ENCODE assay signal across 8 mouse cellular contexts in the genomic region with DNA sequence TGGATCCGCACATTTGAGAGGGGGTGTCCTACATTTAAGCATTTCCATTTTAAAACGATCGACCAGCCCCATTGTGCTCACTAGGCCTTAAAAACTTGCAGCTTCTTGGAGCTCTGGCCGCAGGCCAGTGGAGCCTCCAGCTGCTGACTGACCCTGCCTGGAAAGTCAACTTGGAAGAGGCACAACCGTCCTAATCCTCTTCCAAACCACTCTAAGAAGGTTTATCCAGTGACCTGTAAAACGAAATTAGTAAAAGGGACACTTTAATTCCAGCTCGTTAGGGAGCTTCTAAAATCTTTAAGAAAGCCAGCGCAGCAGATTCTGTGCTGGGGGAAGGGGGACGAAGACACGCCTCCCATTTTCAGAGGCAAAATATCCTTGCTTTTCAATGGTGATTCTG.
DNase-seq lines count a peak whose midpoint lies in the region; ATAC-seq and TF ChIP-seq lines count a peak whose summit lies in the region.

No protein-coding gene starts in this region.

- intact Hi-C loops in heart, postnatal 25 days (cut with DNase I): loop anchor here (5.0 kb wide), 1 partner anchor 44 kb away; no protein-coding TSS in a partner anchor

- no peaks in the 10 kb centered on the region for H3K27me3 ChIP-seq in lung, postnatal 0 days (replicated peaks; ENCODE audit: insufficient read depth, low read length)
- H3K27me3 ChIP-seq in midbrain, embryonic 11.5 days (ENCODE audit: control insufficient read depth, insufficient read depth, low read length): no peaks in the 10 kb centered on the region

- TF ChIP-seq EP300 in lung, postnatal 0 days (IDR thresholded peaks at IDR 0.05): no peak

- 48% methylated on average over 10 of the region's 10 CpGs for WGBS in lung, postnatal 0 days
- WGBS in midbrain, embryonic 11.5 days: 36% methylated on average over 10 of the region's 10 CpGs

- no peak overlapping the region; the same call in 1 of the 2 replicates for H3K9ac ChIP-seq in lung, postnatal 0 days (replicated peaks; ENCODE audit: low read depth)
- H3K9ac ChIP-seq in midbrain, embryonic 11.5 days (ENCODE audit: low read length): no peak overlapping the region

- H3K36me3 ChIP-seq in lung, postnatal 0 days (ENCODE audit: insufficient read depth, low read length): no peaks in the 10 kb centered on the region
- H3K36me3 ChIP-seq in midbrain, embryonic 11.5 days (ENCODE audit: control insufficient read depth, insufficient read depth, low read length): no peaks in the 10 kb centered on the region

- H3K4me1 ChIP-seq in lung, postnatal 0 days (ENCODE audit: insufficient read depth, low read depth, low read length): no peaks in the 10 kb centered on the region; the same call in 1 of the 2 replicates
- peaks cover 2% of the 10 kb centered on the region; the same call in 1 of the 2 replicates for H3K4me1 ChIP-seq in midbrain, embryonic 11.5 days (ENCODE audit: control insufficient read depth, insufficient read depth, low read length)

- peak; percentile 34 for ATAC-seq in lung, postnatal 0 days
- no peak for ATAC-seq in midbrain, embryonic 11.5 days (ENCODE audit: low FRiP score)

- no peaks in the 10 kb centered on the region for H3K9me3 ChIP-seq in lung, postnatal 0 days (ENCODE audit: low read length)
- no peaks in the 10 kb centered on the region for H3K9me3 ChIP-seq in midbrain, embryonic 11.5 days (ENCODE audit: control insufficient read depth, low read length)

- DNase-seq in adrenal gland, postnatal 14 days: peak; percentile 29
- no peak for DNase-seq in adrenal gland, postnatal 4 days (ENCODE audit: low spot score in 2 of 2)
- peak; percentile 8 for DNase-seq in adrenal gland, postnatal 25 days
- peak; percentile 47 for DNase-seq in heart, postnatal 25 days (ENCODE audit: low spot score)
- DNase-seq in lung, postnatal 0 days (ENCODE audit: low spot score): peak; percentile 67
- no peak for DNase-seq in yolk sac, embryonic 10.5 days (ENCODE audit: low spot score)
- no peak for DNase-seq in embryo, embryonic 9.5 days (ENCODE audit: extremely low spot score)
- no peak for DNase-seq in midbrain, embryonic 11.5 days (ENCODE audit: low spot score, missing footprints)

- TF ChIP-seq CTCF in lung, postnatal 0 days (IDR thresholded peaks at IDR 0.05): no peak

- H3K27ac ChIP-seq in lung, postnatal 0 days (ENCODE audit: low read length): peak overlapping the region; percentile 72
- no peak overlapping the region for H3K27ac ChIP-seq in midbrain, embryonic 11.5 days (ENCODE audit: low read depth, low read length)

- H3K4me2 ChIP-seq in lung, postnatal 0 days (replicated peaks; ENCODE audit: low read depth, low read length): no peak overlapping the region
- no peak overlapping the region for H3K4me2 ChIP-seq in midbrain, embryonic 11.5 days

- H3K4me3 ChIP-seq in lung, postnatal 0 days (ENCODE audit: low read depth, low read length): no peak overlapping the region
- no peak overlapping the region for H3K4me3 ChIP-seq in midbrain, embryonic 11.5 days (ENCODE audit: low read depth, low read length)

Comparison
In these comparisons a context has a peak if more than half of its experiments do, and no peak if none do; other contexts are left out.
1. DNase-seq: peak in adrenal gland, postnatal 14 days (single experiment), adrenal gland, postnatal 25 days (single experiment), heart, postnatal 25 days (single experiment) and lung, postnatal 0 days (single experiment); none in adrenal gland, postnatal 4 days (0 of 2), yolk sac, embryonic 10.5 days (single experiment), embryo, embryonic 9.5 days (single experiment) and midbrain, embryonic 11.5 days (single experiment).